Mouse (Mus musculus) hindbrain, postnatal 0 days (tissue): ENCODE measurements around the gene Isy1. TPM values are rescaled to one million over a fixed set of nuclear protein-coding genes. Genes with fewer than 3 reads are reported as not detected.

ENCODE experiments used
- ATAC-seq: fragments of 200-750 bp; cut with Nextera tagmentation; 2 replicates; pipeline ENCODE4 v1.8.0; 2017; ENCODE audit warnings: mild to moderate bottlenecking, moderate TSS enrichment, moderate library complexity
- DNase-seq: peaks from one replicate; pipeline ENCODE4 v3.0.0-alpha.2; 2015; ENCODE audit warnings: low spot score
- H3K27ac ChIP-seq: fragments of 300-500 bp; sonication (generic); 2 replicates; pipeline ENCODE4 v1.5.1; 2014; ENCODE audit warnings: mild to moderate bottlenecking
- H3K27me3 ChIP-seq: fragments of 300-500 bp; sonication (generic); 2 replicates; pipeline ENCODE4 v1.6.1; 2014; ENCODE audit warnings: low read length, mixed read lengths; ENCODE audit not compliant: insufficient read depth
- H3K36me3 ChIP-seq: fragments of 300-500 bp; sonication (generic); 2 replicates; pipeline ENCODE4 v1.6.1; 2014; ENCODE audit warnings: low read length, mixed read lengths; ENCODE audit not compliant: insufficient read depth
- H3K4me1 ChIP-seq: fragments of 300-500 bp; sonication (generic); 2 replicates; pipeline ENCODE4 v1.6.1; 2014; ENCODE audit warnings: antibody characterized with exemption, low read length, mixed read lengths; ENCODE audit not compliant: insufficient read depth
- H3K4me2 ChIP-seq: fragments of 300-500 bp; sonication (generic); 2 replicates; pipeline ENCODE4 v1.6.1; 2014; ENCODE audit warnings: low read depth, mild to moderate bottlenecking, low read length, moderate library complexity, mixed read lengths
- H3K4me3 ChIP-seq: fragments of 300-500 bp; sonication (generic); 2 replicates; pipeline ENCODE4 v1.5.1; 2014; ENCODE audit warnings: low read length
- H3K9ac ChIP-seq: fragments of 300-500 bp; sonication (generic); replicated peaks from 2 replicates; pipeline ENCODE4 v1.6.1; 2014; ENCODE audit warnings: mild to moderate bottlenecking, low read length, moderate library complexity, mixed read lengths
- H3K9me3 ChIP-seq: fragments of 300-500 bp; sonication (generic); 2 replicates; pipeline ENCODE4 v1.6.1; 2016; ENCODE audit warnings: low read length, mixed read lengths
- CTCF ChIP-seq: IDR thresholded peaks from 2 replicates; pipeline ENCODE4 v1.5.1; 2016; ENCODE audit warnings: antibody characterized with exemption, control low read depth, low read depth
- WGBS: fragments of 180-500 bp; shearing (Covaris S2); extraction: QIAGEN DNeasy Blood & Tissue Kit; methylation state at CpG from one replicate; pipeline ENCODE4 v1.1.7; 2014; 5-methylcytosine and 5-hydroxymethylcytosine counted together
- polyA plus RNA-seq: library from polyadenylated mRNA; unstranded; fragments of >200 nt; fragmentation: Nextera tagmentation; extraction: Ambion mirVana; gene quantifications from 2 replicates; pipeline ENCODE4 v1.2.1, GENCODE M21; 2015
- total RNA-seq: library from RNA; depleted of rRNA; stranded (reverse); fragments of >200 nt; gene quantifications from 2 replicates; pipeline ENCODE4 v1.2.3, GENCODE M21; 2014; rRNA removed

The Isy1 gene
- 7.9 and 11.3 TPM in 2 replicates for total RNA-seq
- polyA plus RNA-seq = 27.4 and 31.5 TPM in 2 replicates

- Histone ChIP-seq H3K4me3 (peak within 1 kb of the TSS; percentile 71), H3K9ac (peak within 1 kb of the TSS; percentile 76), H3K27ac (peak within 1 kb of the TSS; percentile 94), H3K36me3 (peaks cover 27% of the 10 kb centered on the region), H3K9me3 (no peaks in the 10 kb centered on the region), H3K27me3 (no peaks in the 10 kb centered on the region), H3K4me2 (peak within 1 kb of the TSS; percentile 92), H3K4me1 (no peaks in the 10 kb centered on the region)
- TF ChIP-seq CTCF = no peak; the same call in 1 of the 2 replicates
- peak; percentile 98 for DNase-seq
- ATAC-seq = peak; percentile 98
- WGBS = under 1% methylated on average over 46 of the region's 46 CpGs
These were observed at the start of gene Isy1 for GRCm38 (mm10) chr6:87838551-87839197. Gene Isy1 (minus strand): TSS chr6:87838798.

GRCm38 (mm10) chr6:87887594-87888233 is 49.1 kb upstream of the Isy1 start, which contains the start of gene Copg1:
Gene Copg1 (plus strand): TSS chr6:87887814.
- Histone ChIP-seq H3K4me2 (peak within 1 kb of the TSS; percentile 78), H3K36me3 (peaks cover 28% of the 10 kb centered on the region), H3K27ac (peak within 1 kb of the TSS; percentile 86), H3K4me1 (peaks cover 6% of the 10 kb centered on the region), H3K4me3 (peak within 1 kb of the TSS; percentile 58), H3K27me3 (no peaks in the 10 kb centered on the region), H3K9ac (peak within 1 kb of the TSS; percentile 69), H3K9me3 (no peaks in the 10 kb centered on the region)
- ATAC-seq = peak; percentile 96
- WGBS = under 1% methylated on average over 31 of the region's 31 CpGs
- TF ChIP-seq CTCF = peak; percentile 95
- peak; percentile 100 for DNase-seq

GRCm38 (mm10) chr6:87886721-87887120 is 48.1 kb upstream of the Isy1 start:
- Histone ChIP-seq H3K4me3 (no peak overlapping the region), H3K9me3 (no peaks in the 10 kb centered on the region), H3K27ac (0 out of 2 replicates have a peak overlapping the region, but pooled peaks have one; percentile 86), H3K4me2 (no peak overlapping the region), H3K36me3 (peaks cover 19% of the 10 kb centered on the region; the same call in 1 of the 2 replicates), H3K4me1 (peaks cover 6% of the 10 kb centered on the region), H3K9ac (no peak overlapping the region), H3K27me3 (no peaks in the 10 kb centered on the region)
- DNase-seq (no peak), ATAC-seq (no peak)
- WGBS = 97% methylated on average over 1 of the region's 1 CpGs
- no peak for TF ChIP-seq CTCF

GRCm38 (mm10) chr6:87882816-87883215 is 44.2 kb upstream of the Isy1 start:
- no peak for TF ChIP-seq CTCF
- Histone ChIP-seq H3K9me3 (no peaks in the 10 kb centered on the region), H3K27ac (no peak overlapping the region), H3K4me2 (no peak overlapping the region), H3K9ac (no peak overlapping the region), H3K4me3 (no peak overlapping the region), H3K27me3 (no peaks in the 10 kb centered on the region), H3K4me1 (no peaks in the 10 kb centered on the region; the same call in 1 of the 2 replicates), H3K36me3 (no peaks in the 10 kb centered on the region)
- ATAC-seq (peak; percentile 48; the same call in 1 of the 2 replicates), DNase-seq (peak; percentile 63)
- 28% methylated on average over 4 of the region's 4 CpGs for WGBS

GRCm38 (mm10) chr6:87882221-87882620 is 43.6 kb upstream of the Isy1 start:
- H3K9ac ChIP-seq = no peak overlapping the region
- no peaks in the 10 kb centered on the region for H3K27me3 ChIP-seq
- H3K4me3 ChIP-seq = no peak overlapping the region
- DNase-seq (no peak), ATAC-seq (no peak)
- no peak overlapping the region for H3K27ac ChIP-seq
- WGBS = 87% methylated on average over 3 of the region's 3 CpGs
- no peaks in the 10 kb centered on the region for H3K9me3 ChIP-seq
- no peaks in the 10 kb centered on the region for H3K36me3 ChIP-seq
- no peaks in the 10 kb centered on the region; the same call in 1 of the 2 replicates for H3K4me1 ChIP-seq
- H3K4me2 ChIP-seq = no peak overlapping the region
- TF ChIP-seq CTCF = no peak

GRCm38 (mm10) chr6:87879628-87880027 is 41.0 kb upstream of the Isy1 start:
- H3K9ac ChIP-seq = no peak overlapping the region
- ATAC-seq (no peak), DNase-seq (no peak)
- no peaks in the 10 kb centered on the region for H3K36me3 ChIP-seq
- H3K27ac ChIP-seq = no peak overlapping the region
- 75% methylated on average over 3 of the region's 3 CpGs for WGBS
- TF ChIP-seq CTCF = no peak
- H3K4me1 ChIP-seq = no peaks in the 10 kb centered on the region; the same call in 1 of the 2 replicates
- no peak overlapping the region for H3K4me3 ChIP-seq
- no peak overlapping the region for H3K4me2 ChIP-seq
- H3K9me3 ChIP-seq = no peaks in the 10 kb centered on the region
- no peaks in the 10 kb centered on the region for H3K27me3 ChIP-seq
